Mouse (Mus musculus): ENCODE data around the gene Stard10. TPM values are rescaled to one million over a fixed set of nuclear protein-coding genes. Genes with fewer than 3 reads are reported as not detected.

The Stard10 gene
- polyA plus RNA-seq, 1 experiment from 2014 or later, result 6.2 TPM

DNA sequence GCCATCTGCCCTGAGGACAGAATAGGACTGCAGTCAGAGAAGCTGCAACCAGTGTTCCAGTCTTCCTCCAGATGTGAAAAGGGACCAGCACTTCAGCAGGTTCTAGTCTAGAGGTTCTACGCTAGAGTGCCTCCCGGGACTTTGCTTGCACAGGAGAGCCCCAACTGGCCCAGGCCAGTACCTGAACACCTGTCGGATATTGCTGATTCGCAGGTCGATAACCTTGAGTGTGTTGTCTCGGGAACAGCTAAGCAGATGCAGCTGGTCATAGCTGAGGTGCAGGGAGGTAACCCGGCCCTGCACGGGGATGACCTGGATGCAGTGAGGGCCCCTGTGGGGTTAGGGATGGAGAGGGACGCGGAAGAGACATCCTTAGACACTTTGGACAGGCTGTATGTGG is 26.5 kb upstream of the Stard10 start:
- no peaks in the 10 kb centered on the region for H3K4me1 ChIP-seq (replicated peaks; ENCODE audit: control insufficient read depth, insufficient read depth, low read length)
- H3K9ac ChIP-seq (replicated peaks; ENCODE audit: low read depth, low read length), result no peak overlapping the region
- H3K4me3 ChIP-seq (replicated peaks; ENCODE audit: low read length), result no peak overlapping the region
- peaks cover 8% of the 10 kb centered on the region for H3K36me3 ChIP-seq (ENCODE audit: control insufficient read depth, insufficient read depth)
- 91% methylated on average over 10 of the region's 10 CpGs for WGBS
- no peak overlapping the region for H3K4me2 ChIP-seq (ENCODE audit: low read length)
- no peaks in the 10 kb centered on the region for H3K9me3 ChIP-seq (ENCODE audit: control insufficient read depth, low read length)
- ATAC-seq, result no peak
- no peak overlapping the region for H3K27ac ChIP-seq (ENCODE audit: low read length)
- no peaks in the 10 kb centered on the region for H3K27me3 ChIP-seq (replicated peaks; ENCODE audit: control insufficient read depth, insufficient read depth, low read length)

DNA sequence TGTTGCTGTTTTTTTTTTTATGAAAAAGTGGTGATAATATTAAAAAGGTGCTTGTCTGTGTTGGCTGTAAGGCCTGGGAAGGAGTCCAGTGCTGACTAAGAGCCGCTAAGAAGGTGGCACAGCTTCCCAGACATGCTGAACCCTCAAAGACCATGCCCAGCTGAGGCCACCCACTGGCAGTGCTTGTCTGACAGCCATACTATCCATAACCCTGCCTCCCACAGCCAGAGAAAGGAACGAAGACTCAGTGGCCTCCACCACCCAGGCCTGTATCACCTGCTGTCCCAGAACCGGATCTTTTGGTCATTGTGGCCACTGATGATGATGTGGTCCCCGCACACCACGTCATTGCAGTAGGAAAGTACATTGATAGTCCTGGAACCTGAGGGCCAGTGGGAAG is 25.7 kb upstream of the Stard10 start:
- 73% methylated on average over 5 of the region's 5 CpGs for whole genome bisulfite sequencing
- no peak overlapping the region for H3K9ac ChIP-seq (replicated peaks; ENCODE audit: low read depth, low read length)
- H3K4me3 ChIP-seq (replicated peaks; ENCODE audit: low read length), result no peak overlapping the region
- ATAC-seq, result no peak
- H3K27ac ChIP-seq (ENCODE audit: low read length), result no peak overlapping the region
- peaks cover 4% of the 10 kb centered on the region for H3K36me3 ChIP-seq (ENCODE audit: control insufficient read depth, insufficient read depth)
- peaks cover 1% of the 10 kb centered on the region; the same call in 1 of the 2 replicates for H3K4me1 ChIP-seq (replicated peaks; ENCODE audit: control insufficient read depth, insufficient read depth, low read length)
- H3K9me3 ChIP-seq (ENCODE audit: control insufficient read depth, low read length), result no peaks in the 10 kb centered on the region
- H3K4me2 ChIP-seq (ENCODE audit: low read length), result no peak overlapping the region
- H3K27me3 ChIP-seq (replicated peaks; ENCODE audit: control insufficient read depth, insufficient read depth, low read length), result no peaks in the 10 kb centered on the region

DNA sequence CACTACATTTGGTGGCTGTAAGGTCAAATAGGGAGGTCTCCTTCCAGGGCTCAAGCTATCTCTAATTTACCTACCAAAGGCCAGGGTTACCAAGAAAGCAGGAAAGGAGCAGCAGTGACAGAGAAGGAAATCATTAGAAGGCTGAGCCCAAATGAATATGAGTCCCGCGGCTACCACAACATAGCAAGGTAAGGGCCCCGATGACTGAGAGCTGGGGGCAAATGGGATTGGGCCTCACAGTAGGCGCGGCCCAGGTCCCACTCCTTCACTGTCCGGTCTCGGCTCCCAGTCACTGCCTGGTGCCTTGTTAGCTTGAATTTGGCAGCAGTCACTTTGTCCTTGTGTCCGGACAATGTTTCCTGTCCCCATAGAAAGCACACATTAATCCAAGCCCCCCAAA is 25.2 kb upstream of the Stard10 start:
- Histone ChIP-seq H3K4me1 (replicated peaks; ENCODE audit: control insufficient read depth, insufficient read depth, low read length) (peaks cover 5% of the 10 kb centered on the region; the same call in 1 of the 2 replicates), H3K27me3 (replicated peaks; ENCODE audit: control insufficient read depth, insufficient read depth, low read length) (no peaks in the 10 kb centered on the region), H3K36me3 (ENCODE audit: control insufficient read depth, insufficient read depth) (no peaks in the 10 kb centered on the region), H3K9me3 (ENCODE audit: control insufficient read depth, low read length) (no peaks in the 10 kb centered on the region), H3K9ac (replicated peaks; ENCODE audit: low read depth, low read length) (no peak overlapping the region), H3K4me3 (replicated peaks; ENCODE audit: low read length) (no peak overlapping the region), H3K4me2 (ENCODE audit: low read length) (no peak overlapping the region), H3K27ac (ENCODE audit: low read length) (no peak overlapping the region)
- 95% methylated on average over 8 of the region's 8 CpGs for WGBS
- ATAC-seq, result no peak

DNA sequence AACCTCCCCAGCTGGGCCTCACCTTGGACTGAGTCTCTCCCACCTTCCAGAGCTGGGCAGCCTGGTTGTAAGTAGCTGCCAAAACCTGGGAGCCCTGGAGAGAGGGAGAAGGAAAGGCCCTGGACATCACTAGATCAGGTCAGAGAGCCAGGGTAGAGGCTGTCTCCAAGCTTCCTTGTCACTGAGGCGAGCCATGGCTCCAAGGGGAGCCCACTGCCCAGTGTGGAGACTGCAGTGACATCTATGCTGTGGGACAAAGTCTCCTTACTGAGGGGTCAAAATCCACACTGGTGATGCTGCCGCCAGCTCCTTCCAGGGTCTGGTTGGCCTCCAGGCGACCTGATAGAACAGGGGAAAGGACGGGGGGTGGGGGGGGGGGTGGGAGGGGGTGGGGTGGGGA is 24.8 kb upstream of the Stard10 start:
- 69% methylated on average over 3 of the region's 4 CpGs for WGBS
- Histone ChIP-seq H3K27me3 (replicated peaks; ENCODE audit: control insufficient read depth, insufficient read depth, low read length) (no peaks in the 10 kb centered on the region), H3K27ac (ENCODE audit: low read length) (no peak overlapping the region), H3K4me2 (ENCODE audit: low read length) (no peak overlapping the region), H3K36me3 (ENCODE audit: control insufficient read depth, insufficient read depth) (no peaks in the 10 kb centered on the region), H3K4me3 (replicated peaks; ENCODE audit: low read length) (no peak overlapping the region), H3K4me1 (replicated peaks; ENCODE audit: control insufficient read depth, insufficient read depth, low read length) (peaks cover 8% of the 10 kb centered on the region), H3K9ac (replicated peaks; ENCODE audit: low read depth, low read length) (no peak overlapping the region), H3K9me3 (ENCODE audit: control insufficient read depth, low read length) (no peaks in the 10 kb centered on the region)
- ATAC-seq, result no peak

DNA sequence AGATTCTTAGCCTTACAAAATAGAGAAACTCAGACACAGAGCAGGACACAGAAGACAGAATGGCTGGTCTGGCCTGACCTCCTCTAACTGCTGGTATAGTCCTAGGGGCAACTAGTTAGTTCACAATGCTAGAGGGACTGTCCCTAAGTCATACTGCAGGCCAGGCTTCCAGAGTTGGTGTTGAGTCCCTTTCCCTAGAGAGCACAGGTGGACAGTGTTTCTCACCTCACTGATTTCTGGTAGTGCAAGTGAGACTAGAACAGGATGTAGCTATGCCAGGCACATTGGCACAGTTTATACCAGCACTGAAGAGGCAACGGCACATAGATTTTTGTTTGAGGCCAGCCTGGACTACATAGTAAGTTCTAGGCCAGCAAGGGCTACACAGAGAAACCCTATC is 24.2 kb upstream of the Stard10 start:
- WGBS, result 87% methylated on average over 1 of the region's 1 CpGs
- no peak overlapping the region for H3K27ac ChIP-seq (ENCODE audit: low read length)
- no peak overlapping the region for H3K9ac ChIP-seq (replicated peaks; ENCODE audit: low read depth, low read length)
- H3K27me3 ChIP-seq (replicated peaks; ENCODE audit: control insufficient read depth, insufficient read depth, low read length), result no peaks in the 10 kb centered on the region
- H3K36me3 ChIP-seq (ENCODE audit: control insufficient read depth, insufficient read depth), result no peaks in the 10 kb centered on the region
- ATAC-seq, result no peak
- H3K4me1 ChIP-seq (replicated peaks; ENCODE audit: control insufficient read depth, insufficient read depth, low read length), result peaks cover 10% of the 10 kb centered on the region
- no peak overlapping the region for H3K4me3 ChIP-seq (replicated peaks; ENCODE audit: low read length)
- H3K9me3 ChIP-seq (ENCODE audit: control insufficient read depth, low read length), result no peaks in the 10 kb centered on the region
- H3K4me2 ChIP-seq (ENCODE audit: low read length), result no peak overlapping the region

DNA sequence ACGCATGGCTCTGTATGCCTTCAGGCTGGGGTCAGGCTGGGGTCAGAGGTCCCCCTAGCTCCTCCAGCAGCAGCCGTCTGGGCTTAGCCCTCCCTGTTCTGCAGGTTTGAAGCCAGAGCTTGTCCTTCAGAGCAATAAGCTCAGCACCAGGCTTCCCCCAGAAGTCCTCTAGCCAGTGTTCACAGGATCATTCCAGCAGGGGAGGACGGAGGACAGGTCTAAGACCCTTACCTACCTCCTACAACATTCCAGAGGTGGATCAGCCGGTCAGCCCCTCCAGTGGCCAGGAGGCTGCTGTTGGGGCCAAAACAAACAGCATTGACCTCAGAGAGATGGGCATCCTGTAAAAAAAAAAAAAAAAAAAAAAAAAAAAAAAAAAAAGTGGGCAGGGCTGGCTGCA is 23.7 kb upstream of the Stard10 start:
- Histone ChIP-seq H3K4me3 (replicated peaks; ENCODE audit: low read length) (no peak overlapping the region), H3K4me1 (replicated peaks; ENCODE audit: control insufficient read depth, insufficient read depth, low read length) (peaks cover 10% of the 10 kb centered on the region), H3K9me3 (ENCODE audit: control insufficient read depth, low read length) (no peaks in the 10 kb centered on the region), H3K27ac (ENCODE audit: low read length) (no peak overlapping the region), H3K36me3 (ENCODE audit: control insufficient read depth, insufficient read depth) (no peaks in the 10 kb centered on the region), H3K4me2 (ENCODE audit: low read length) (no peak overlapping the region), H3K9ac (replicated peaks; ENCODE audit: low read depth, low read length) (no peak overlapping the region), H3K27me3 (replicated peaks; ENCODE audit: control insufficient read depth, insufficient read depth, low read length) (no peaks in the 10 kb centered on the region)
- WGBS, result 68% methylated on average over 4 of the region's 4 CpGs
- no peak for ATAC-seq

DNA sequence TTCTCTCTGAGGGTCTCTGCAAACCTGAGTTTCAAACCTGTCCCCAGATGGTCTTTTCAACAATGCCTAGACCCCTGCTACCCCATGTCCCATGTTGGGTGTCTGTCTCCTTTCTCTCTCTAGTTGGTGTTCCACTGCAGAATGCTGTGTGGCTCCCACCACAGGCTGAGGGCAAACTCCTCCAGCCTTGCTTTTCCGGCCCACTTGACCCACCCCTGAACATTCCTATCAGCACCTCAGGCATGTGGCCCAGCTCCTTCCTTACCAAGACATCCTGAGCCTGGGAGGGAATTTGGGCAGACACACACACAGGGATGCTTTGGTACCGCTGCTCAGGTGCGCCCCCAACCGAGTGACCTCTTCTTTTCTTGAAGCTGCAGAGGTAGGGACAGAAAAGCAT is 23.3 kb upstream of the Stard10 start:
- 54% methylated on average over 4 of the region's 4 CpGs for WGBS
- Histone ChIP-seq H3K4me1 (replicated peaks; ENCODE audit: control insufficient read depth, insufficient read depth, low read length) (peaks cover 10% of the 10 kb centered on the region), H3K27me3 (replicated peaks; ENCODE audit: control insufficient read depth, insufficient read depth, low read length) (no peaks in the 10 kb centered on the region), H3K36me3 (ENCODE audit: control insufficient read depth, insufficient read depth) (no peaks in the 10 kb centered on the region), H3K4me2 (ENCODE audit: low read length) (no peak overlapping the region), H3K9me3 (ENCODE audit: control insufficient read depth, low read length) (no peaks in the 10 kb centered on the region), H3K27ac (ENCODE audit: low read length) (no peak overlapping the region), H3K4me3 (replicated peaks; ENCODE audit: low read length) (no peak overlapping the region), H3K9ac (replicated peaks; ENCODE audit: low read depth, low read length) (no peak overlapping the region)
- no peak for ATAC-seq

DNA sequence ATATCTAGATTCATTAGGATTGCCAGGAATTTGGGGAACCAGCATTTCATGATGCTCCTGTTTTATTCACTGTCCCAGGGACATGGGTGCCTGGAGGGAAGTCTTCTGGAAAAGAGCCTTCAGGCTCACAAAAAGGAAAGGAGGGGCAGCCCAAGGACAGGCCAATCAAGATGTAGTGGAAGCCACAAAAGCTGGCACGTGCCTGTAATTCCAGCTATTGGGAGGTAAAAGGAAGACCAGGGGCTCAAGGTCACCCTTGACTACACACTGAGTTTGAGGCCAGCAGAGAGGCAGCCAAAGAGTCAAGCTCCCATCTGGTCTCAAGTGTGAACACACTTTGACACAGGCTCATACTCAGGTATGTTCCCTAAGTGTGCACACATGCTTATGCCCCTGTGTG is 21.4 kb upstream of the Stard10 start:
- Histone ChIP-seq H3K4me3 (replicated peaks; ENCODE audit: low read length) (no peak overlapping the region), H3K27ac (ENCODE audit: low read length) (no peak overlapping the region), H3K27me3 (replicated peaks; ENCODE audit: control insufficient read depth, insufficient read depth, low read length) (no peaks in the 10 kb centered on the region), H3K9ac (replicated peaks; ENCODE audit: low read depth, low read length) (no peak overlapping the region), H3K4me2 (ENCODE audit: low read length) (no peak overlapping the region), H3K4me1 (replicated peaks; ENCODE audit: control insufficient read depth, insufficient read depth, low read length) (peaks cover 10% of the 10 kb centered on the region), H3K9me3 (ENCODE audit: control insufficient read depth, low read length) (no peaks in the 10 kb centered on the region), H3K36me3 (ENCODE audit: control insufficient read depth, insufficient read depth) (no peaks in the 10 kb centered on the region)
- WGBS, result 50% methylated on average over 1 of the region's 1 CpGs
- no peak for ATAC-seq

DNA sequence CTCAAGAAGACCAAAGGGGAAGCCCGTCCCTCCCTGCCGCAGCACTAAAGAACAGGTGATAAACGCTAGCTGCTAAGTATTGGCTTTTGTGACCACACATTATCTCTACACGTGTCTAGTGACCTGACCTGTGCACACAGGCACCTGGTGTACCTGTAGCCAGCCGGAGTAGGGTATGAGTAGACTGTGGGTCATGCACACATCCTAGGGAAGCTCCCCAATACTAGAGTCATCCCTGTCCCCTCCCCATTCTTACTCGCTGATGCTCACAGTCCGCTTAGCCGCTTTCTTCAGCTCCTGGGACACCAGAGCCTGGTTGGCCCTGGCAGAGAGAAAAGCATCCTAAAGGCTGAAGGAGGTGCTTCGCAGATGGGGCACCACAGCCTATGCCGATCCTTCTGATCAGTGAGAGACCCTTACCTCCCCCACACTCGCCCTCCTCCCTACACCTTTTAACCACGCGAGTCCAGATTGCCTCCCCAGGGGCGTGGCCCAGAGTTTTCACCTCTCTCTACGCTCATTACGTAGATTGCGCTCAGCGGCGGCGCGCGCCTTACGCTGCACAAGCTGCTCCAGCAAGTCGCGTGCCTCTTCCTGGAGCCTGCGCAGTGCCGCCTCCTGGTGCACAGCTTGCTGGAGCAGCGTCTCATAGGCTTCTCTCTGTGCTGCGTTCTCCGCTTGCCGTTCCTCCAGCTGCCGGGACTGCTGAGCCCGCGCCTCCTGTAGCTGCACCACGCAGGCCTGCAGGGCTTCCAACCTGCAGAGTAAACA is 20.4 kb upstream of the Stard10 start:
- Histone ChIP-seq H3K27ac (ENCODE audit: low read length) (peak overlapping the region; percentile 70), H3K4me2 (ENCODE audit: low read length) (peak overlapping the region; percentile 58), H3K27me3 (replicated peaks; ENCODE audit: control insufficient read depth, insufficient read depth, low read length) (0 out of 2 replicates have a peak, but pooled peaks cover 2% of the 10 kb centered on the region), H3K36me3 (ENCODE audit: control insufficient read depth, insufficient read depth) (no peaks in the 10 kb centered on the region), H3K9ac (replicated peaks; ENCODE audit: low read depth, low read length) (peak overlapping the region; percentile 63), H3K4me3 (replicated peaks; ENCODE audit: low read length) (peak overlapping the region; percentile 41), H3K9me3 (ENCODE audit: control insufficient read depth, low read length) (no peaks in the 10 kb centered on the region), H3K4me1 (replicated peaks; ENCODE audit: control insufficient read depth, insufficient read depth, low read length) (peaks cover 16% of the 10 kb centered on the region)
- 10% methylated on average over 35 of the region's 35 CpGs for WGBS
- ATAC-seq, result peak; percentile 95

All from forebrain, embryonic 16.5 days (tissue).